Mouse (Mus musculus): ENCODE data around the gene Prpf38b.

- TF ChIP-seq CTCF (IDR thresholded peaks at IDR 0.05): no peak
- no peak for TF ChIP-seq EP300 (IDR thresholded peaks at IDR 0.05)
These were observed 58.3 kb downstream of the Prpf38b start for GRCm38 (mm10) chr3:108853266-108853665.

Measured in lung, postnatal 0 days (tissue).